Mouse (Mus musculus): ENCODE measurements at regions not wholly inside any gene's neighbourhood (a gene's known extent, or its start where the extent isn't known, plus 50 kb on each side); places are given as distances from the start of the nearest gene placed in this dataset.

- DNase-seq (ENCODE audit: low read depth, low spot score) = no peak
These were observed 62.2 kb downstream of the Ttc32 start for GRCm38 (mm10) chr12:9091951-9092350.

GRCm38 (mm10) chr12:9095061-9095460 lies 65.3 kb downstream of the Ttc32 start:
- DNase-seq (ENCODE audit: low read depth, low spot score) = no peak

GRCm38 (mm10) chr12:9106416-9106815 lies 76.6 kb downstream of the Ttc32 start:
- DNase-seq (ENCODE audit: low read depth, low spot score) = no peak

GRCm38 (mm10) chr12:9109806-9110205 lies 80.0 kb downstream of the Ttc32 start:
- no peak for DNase-seq (ENCODE audit: low read depth, low spot score)

- no peak for DNase-seq (ENCODE audit: low read depth, low spot score)
These were observed 82.4 kb downstream of the Ttc32 start for GRCm38 (mm10) chr12:9112161-9112674.

GRCm38 (mm10) chr12:9113652-9114051 lies 83.9 kb downstream of the Ttc32 start:
- DNase-seq (ENCODE audit: low read depth, low spot score) = no peak

GRCm38 (mm10) chr12:9114061-9114460 lies 84.3 kb downstream of the Ttc32 start:
- DNase-seq (ENCODE audit: low read depth, low spot score) = no peak

GRCm38 (mm10) chr12:9118576-9118975 lies 88.8 kb downstream of the Ttc32 start:
- no peak for DNase-seq (ENCODE audit: low read depth, low spot score)

GRCm38 (mm10) chr12:9127931-9128550 lies 98.2 kb downstream of the Ttc32 start:
- no peak for DNase-seq (ENCODE audit: low read depth, low spot score)

GRCm38 (mm10) chr12:9128581-9129275 lies 98.9 kb downstream of the Ttc32 start:
- DNase-seq (ENCODE audit: low read depth, low spot score) = no peak

GRCm38 (mm10) chr12:9132621-9133020 lies 102.8 kb downstream of the Ttc32 start:
- DNase-seq (ENCODE audit: low read depth, low spot score) = no peak

GRCm38 (mm10) chr12:9133890-9134870 lies 104.4 kb downstream of the Ttc32 start:
- DNase-seq (ENCODE audit: low read depth, low spot score) = no peak

- no peak for DNase-seq (ENCODE audit: low read depth, low spot score)
These were observed 121.2 kb downstream of the Ttc32 start for GRCm38 (mm10) chr12:9151001-9151400.

- no peak for DNase-seq (ENCODE audit: low read depth, low spot score)
These were observed 121.6 kb downstream of the Ttc32 start for GRCm38 (mm10) chr12:9151426-9151825.

- DNase-seq (ENCODE audit: low read depth, low spot score) = no peak
These were observed 124.7 kb downstream of the Ttc32 start for GRCm38 (mm10) chr12:9154491-9154890.

- DNase-seq (ENCODE audit: low read depth, low spot score) = no peak
These were observed 127.0 kb downstream of the Ttc32 start for GRCm38 (mm10) chr12:9156794-9157193.

GRCm38 (mm10) chr12:9158751-9159150 lies 129.0 kb downstream of the Ttc32 start:
- DNase-seq (ENCODE audit: low read depth, low spot score) = no peak

- no peak for DNase-seq (ENCODE audit: low read depth, low spot score)
These were observed 135.7 kb downstream of the Ttc32 start for GRCm38 (mm10) chr12:9165367-9165940.

- DNase-seq (ENCODE audit: low read depth, low spot score) = peak; percentile 23
These were observed 136.6 kb downstream of the Ttc32 start for GRCm38 (mm10) chr12:9166218-9166908.

- no peak for DNase-seq (ENCODE audit: low read depth, low spot score)
These were observed 139.2 kb downstream of the Ttc32 start for GRCm38 (mm10) chr12:9169008-9169407.

- DNase-seq (ENCODE audit: low read depth, low spot score) = no peak
These were observed 143.9 kb downstream of the Ttc32 start for GRCm38 (mm10) chr12:9173680-9174079.
